Mouse (Mus musculus) frontal cortex, postnatal 10 days (tissue): Measurements from ENCODE around the gene Pcca.
"Not testable (repeated sequence)": the region's sequence is repeated elsewhere in the genome, so short reads cannot be mapped to it uniquely, and the experiment has no call there.

Source experiments
- DNase-seq, 2 experiments: peaks; one replicate each; pipeline ENCODE4 v3.0.0; 2022; ENCODE audit warnings: low spot score in 2 of 2, mixed read lengths in 1 of 2

Gene Pcca

DNA sequence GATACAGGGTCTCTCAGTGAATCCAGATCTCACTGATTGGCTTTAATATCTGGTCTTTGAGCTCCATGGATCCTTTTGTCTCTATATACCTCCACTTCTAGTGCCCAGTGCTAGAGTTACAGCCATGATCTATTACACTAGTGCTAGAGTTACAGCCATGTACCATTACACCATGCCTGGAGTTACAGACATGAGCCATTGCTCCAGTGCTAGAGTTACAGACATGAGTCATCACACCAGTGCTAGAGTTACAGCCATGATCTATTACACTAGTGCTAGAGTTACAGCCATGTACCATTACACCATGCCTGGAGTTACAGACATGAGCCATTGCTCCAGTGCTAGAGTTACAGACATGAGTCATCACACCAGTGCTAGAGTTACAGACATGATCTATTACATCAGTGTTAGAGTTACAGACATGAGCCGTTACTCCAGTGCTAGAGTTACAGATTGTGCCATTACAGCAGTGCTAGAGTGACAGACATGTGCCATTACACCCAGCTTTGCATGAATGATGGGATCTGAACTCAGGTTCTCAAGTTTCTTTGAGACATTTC is 26.8 kb downstream of the Pcca start:
- not testable (repeated sequence) for DNase-seq

DNA sequence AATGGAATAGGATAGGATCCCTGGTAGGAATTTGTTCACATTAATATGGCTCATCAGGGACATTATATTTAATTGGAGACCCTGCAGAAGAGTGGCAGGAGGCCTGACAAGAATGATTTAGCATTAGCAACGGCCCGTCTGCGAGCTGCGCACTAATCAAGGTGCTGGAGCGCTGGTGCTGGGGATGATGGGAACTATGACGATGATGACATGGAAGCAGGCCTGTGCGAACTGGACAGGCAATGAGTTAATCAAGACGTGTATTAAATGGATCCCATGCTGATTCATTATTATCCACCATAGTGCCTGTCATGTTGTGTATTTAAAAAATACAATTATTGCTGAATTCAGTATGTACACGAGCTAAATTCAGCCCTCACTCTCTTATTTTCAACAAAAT is 36.7 kb downstream of the Pcca start:
- no peak for DNase-seq

- DNase-seq = no peak
These were observed 40.1 kb downstream of the Pcca start for GRCm38 (mm10) chr14:122574064-122574751.

DNA sequence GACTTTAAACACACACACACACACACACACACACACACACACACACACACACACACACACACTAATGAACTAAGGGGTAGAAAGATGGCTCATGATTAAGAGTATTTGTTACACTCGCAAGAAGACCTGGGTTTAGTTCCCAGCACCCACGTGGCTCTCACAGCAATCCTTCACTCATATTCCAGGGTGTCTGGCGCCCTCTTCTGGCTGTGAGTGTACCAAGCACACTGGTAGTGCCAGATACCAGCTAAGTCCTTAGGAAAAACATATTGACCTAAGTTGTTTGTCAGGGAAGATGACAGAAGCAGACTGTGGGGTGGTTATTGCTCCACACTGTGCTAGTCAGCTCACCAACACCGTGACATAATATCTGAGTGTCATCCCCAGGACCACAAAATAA is 43.7 kb downstream of the Pcca start:
- no peak for DNase-seq

DNA sequence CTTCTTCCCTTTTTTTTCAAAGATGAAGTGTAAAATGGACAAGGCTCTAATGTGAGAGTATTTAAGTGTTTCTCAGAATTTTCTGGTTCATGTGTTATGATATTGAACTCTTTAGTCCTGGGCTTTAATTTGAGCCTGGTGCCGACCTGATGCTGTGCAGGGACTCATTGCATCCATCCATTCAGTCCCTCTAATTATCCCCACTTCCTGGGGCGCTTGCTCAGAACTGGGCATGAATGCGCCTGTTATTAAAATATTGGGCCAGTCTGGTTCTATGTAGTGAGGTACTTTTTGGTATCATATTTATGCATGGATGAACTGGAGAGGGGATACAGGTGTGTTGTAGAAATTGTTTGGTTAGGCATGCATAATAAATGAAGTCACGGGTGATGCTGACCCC is 47.9 kb downstream of the Pcca start:
- DNase-seq = no peak

- DNase-seq = no peak
These were observed 48.5 kb downstream of the Pcca start for GRCm38 (mm10) chr14:122582491-122583077.

DNA sequence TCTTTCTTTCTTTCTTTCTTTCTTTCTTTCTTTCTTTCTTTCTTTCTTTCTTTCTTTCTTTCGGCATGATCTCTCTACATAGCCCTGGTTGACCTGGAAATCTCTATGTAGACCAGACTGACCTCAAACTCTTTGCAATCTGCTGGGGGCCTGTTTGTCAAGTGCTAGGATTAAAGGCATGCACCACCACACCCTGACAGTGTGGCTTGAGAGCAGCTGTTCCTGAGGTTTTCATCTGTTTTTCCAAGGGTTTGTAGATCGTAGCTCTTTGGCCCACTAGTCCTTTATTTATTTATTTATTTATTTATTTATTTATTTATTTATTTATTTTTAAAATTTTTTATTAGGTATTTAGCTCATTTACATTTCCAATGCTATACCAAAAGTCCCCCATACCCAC is 50.0 kb downstream of the Pcca start:
- DNase-seq = not testable (repeated sequence)

GRCm38 (mm10) chr14:122586942-122587341 is 52.8 kb downstream of the Pcca start:
- no peak for DNase-seq

DNA sequence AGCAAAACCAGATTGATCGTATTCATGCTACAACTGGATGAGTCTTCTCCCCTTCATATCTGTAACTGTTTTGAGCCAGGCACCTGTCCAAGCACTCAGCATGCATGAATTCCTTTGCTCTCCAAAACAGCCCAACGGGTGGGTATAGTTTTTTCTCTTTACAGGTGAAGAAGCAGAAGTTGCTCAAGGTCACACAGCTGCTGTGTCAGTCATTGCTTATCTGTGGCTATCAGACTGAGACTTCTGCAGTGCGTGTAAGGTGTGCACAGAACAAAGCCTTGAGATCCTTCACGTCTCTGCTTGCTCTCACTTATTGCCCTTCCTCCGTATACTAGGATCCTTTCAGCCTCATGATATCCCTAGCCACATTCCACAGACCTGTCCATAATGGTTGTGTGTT is 63.4 kb downstream of the Pcca start:
- no peak for DNase-seq

DNA sequence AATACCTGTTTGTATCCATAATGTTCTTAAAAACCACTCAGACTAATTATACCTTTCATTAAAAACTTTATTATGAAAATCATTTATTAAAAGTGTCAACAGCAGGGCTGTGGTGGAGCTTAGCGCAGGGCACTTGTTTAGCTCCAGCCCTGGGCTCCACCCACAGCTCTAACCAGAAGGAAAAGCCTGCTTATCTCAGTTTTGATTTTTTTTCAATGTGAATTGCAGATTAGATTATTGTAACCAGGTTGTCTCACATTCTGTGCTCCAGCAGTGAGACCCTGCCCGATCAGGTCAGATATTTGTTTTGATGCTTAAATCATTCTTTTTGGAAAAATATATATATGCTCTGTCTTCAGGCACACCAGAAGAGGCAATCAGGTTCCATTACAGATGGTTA is 64.7 kb downstream of the Pcca start:
- DNase-seq = no peak

- no peak for DNase-seq
These were observed 65.7 kb downstream of the Pcca start for GRCm38 (mm10) chr14:122599839-122600238.

DNA sequence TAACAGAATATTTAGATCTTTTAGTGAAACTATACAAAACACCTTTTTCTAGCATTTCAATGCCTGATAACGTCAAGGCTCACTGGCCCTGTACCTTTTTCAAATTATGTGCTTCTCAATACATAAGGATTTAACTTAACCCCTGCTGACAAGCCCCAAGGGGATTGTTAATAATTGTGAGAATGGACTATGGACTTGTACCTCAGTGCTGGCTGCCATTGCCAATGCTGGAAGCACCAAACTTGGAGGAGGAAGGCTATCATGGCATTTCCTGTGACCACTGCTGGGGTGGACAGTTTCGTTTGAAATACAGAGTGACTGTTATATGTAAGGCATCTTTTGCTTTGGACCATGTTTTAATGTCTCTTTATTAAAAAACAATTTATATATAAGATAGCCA is 68.6 kb downstream of the Pcca start:
- no peak for DNase-seq

GRCm38 (mm10) chr14:122606499-122606898 is 72.4 kb downstream of the Pcca start:
- no peak for DNase-seq

DNA sequence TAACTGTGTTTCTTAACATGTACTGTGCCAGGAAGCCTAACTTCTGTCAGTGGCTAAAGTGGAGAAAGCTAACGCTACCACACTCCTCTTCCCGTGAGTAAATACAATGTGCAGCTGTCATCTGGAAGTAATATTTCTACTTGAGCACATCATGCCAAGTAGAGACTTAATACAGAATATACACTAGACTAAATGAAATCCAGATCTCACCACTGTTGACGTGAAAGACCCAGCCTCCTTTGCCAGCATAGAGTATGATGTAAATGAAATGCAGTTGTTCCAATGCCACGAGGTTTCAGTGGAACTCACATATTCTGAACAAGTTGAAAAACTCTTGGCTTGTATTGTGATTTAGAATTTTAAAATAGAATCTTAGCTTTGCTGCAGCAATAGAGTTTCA is 73.3 kb downstream of the Pcca start:
- DNase-seq = no peak

DNA sequence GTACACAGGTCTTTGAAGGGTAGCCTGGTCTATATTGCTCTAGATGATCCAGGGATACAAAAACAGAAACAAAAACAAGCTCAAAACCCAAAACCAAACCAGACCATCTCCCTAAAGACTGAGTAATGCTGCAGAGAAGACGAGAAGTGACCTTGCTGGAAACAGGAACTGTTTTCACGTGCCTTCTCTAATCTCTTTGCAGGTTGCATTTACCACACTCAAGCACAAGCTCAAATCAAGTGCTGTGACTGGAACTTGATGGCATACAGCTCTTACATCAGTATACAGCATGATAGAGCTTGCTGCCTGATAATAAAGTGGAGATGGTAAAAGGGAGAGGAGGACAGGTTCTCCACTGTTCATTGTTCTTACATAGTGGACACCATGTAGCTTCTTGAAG is 74.2 kb downstream of the Pcca start:
- no peak for DNase-seq

- DNase-seq = no peak
These were observed 76.9 kb downstream of the Pcca start for GRCm38 (mm10) chr14:122611035-122611434.

- DNase-seq = no peak
These were observed 78.2 kb downstream of the Pcca start for GRCm38 (mm10) chr14:122612317-122612716.

DNA sequence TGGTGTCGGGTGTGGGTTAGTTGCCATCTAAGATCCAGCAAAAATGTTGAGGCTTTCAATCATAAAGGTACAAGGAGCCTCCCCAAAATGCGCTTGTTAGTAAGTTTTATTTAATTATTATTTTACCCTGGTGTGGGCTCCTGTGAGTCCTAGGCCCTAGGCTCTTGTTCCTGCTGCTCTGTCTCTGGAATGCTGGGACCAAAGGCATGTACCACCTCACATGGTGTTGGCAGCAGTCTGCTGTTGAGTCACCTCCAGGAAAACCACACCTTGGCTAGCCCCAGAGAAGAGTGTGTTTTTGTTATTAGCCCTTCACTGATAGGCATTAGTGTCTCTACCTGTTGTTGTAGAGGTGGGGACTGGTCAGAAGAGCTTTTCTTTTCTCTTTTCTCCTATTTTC is 83.5 kb downstream of the Pcca start:
- no peak for DNase-seq

DNA sequence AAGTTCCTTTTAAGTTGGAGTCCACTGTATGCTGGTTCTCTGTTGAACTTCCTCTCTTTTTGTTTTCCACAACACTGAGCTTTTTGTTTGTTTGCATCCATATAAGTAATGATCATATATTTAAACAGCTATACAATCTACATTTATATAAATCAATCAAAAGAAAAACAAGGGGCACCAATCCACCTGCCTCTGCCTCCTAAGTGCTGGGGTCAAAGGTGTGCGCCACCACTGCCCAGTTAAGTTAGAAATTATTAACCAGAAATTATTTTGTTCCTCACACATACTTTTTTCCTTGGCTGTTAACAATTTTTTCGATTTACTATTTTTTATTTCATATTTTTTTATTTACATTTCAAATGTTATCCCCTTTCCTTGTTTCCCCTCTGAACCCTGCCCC is 99.3 kb downstream of the Pcca start:
- no peak for DNase-seq

GRCm38 (mm10) chr14:122636601-122637000 is 102.5 kb downstream of the Pcca start:
- no peak for DNase-seq

- DNase-seq = no peak
These were observed 103.9 kb downstream of the Pcca start for GRCm38 (mm10) chr14:122637798-122638555.

DNA sequence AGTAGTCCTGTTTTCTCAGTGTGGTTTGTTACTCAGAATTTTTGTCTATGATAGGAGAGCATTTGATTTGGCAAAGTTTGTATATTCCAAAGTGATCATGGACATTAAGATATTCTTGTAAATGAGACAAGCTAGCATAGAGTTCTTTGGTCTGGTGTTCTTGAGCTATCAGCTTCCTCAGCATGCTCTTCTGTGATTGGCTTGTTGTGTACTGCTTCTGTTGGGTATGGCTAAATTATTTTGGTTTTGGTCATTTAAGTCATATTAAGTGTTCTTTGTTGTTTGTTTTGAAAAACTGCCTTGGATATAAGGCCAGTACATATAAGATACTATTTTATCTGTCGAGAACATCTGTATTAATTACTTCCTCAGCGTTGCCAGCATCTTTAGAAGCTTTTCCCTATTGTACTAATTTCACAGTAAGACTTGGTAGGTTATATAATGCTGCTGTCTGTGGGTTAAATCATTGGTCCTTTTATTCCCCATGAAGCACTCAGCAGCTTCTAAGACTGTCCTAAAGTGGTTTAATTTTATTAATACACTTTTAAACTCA is 105.1 kb downstream of the Pcca start:
- no peak for DNase-seq
